Mouse (Mus musculus) erythroblast, embryonic 14.5 days (primary cell): ENCODE measurements around the gene Arhgdib.

Experiments used
- GATA1 ChIP-seq: IDR thresholded peaks from 2 replicates; pipeline ENCODE4 v1.6.1; 2012; ENCODE audit warnings: low read length, inconsistent platforms, mixed read lengths
- TAL1 ChIP-seq: IDR thresholded peaks from 3 replicates; pipeline ENCODE4 v1.6.1; 2012; ENCODE audit warnings: low read length, inconsistent platforms, mixed read lengths

DNA sequence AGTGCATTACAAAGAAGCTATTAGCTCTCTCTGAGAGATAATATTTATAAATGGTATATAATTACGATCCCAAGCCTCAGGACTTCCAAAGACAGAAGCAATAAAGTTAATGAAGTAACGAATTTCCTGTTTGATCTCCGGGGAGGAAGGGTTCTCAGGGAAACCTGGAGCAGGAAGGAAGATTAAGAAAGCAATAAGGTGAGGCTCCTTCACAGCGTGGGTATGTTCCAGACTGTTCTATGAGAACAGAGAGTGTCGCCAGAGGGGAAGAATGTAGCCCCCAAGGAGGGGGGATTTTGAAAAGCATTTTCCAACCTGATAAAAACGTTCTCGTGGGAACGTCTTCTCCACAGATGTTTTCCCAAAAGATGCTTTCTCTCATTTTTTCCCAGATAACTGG lies 48.9 kb upstream of the Arhgdib start:
- TF ChIP-seq GATA1 (no peak), TAL1 (no peak)
